Mouse (Mus musculus) megakaryocyte progenitor cell, adult 5-6 weeks (primary cell): ENCODE results near the gene Usp47. TPM values are rescaled to one million over a fixed set of nuclear protein-coding genes. Genes with fewer than 3 reads are reported as not detected.
A peak's percentile ranks its signal among the peaks of the same experiment; 100 is the strongest.

Source experiments
- ATAC-seq: replicated peaks from 2 replicates; pipeline ENCODE4 v1.8.0; 2016; ENCODE audit warnings: mild to moderate bottlenecking, moderate TSS enrichment, inconsistent platforms; ENCODE audit not compliant: poor library complexity
- total RNA-seq, 2 experiments: library from RNA; stranded (forward) in 1 of 2; stranded (reverse) in 1 of 2; fragments of 157-497, 149-512 nt in 1 of 2; fragments of 200-1000 nt in 1 of 2; gene quantifications; 2 replicates each; pipeline versions ENCODE4 v1.2.3 to v1.2.4; 2015 to 2017

Usp47 gene
- total RNA-seq (2015), result 58.0 and 58.5 TPM in 2 replicates
- 112 and 133 TPM in 2 replicates for total RNA-seq (2017)

- peak; percentile 76 for ATAC-seq
Observed at GRCm38 (mm10) chr7:112023150-112023600, at the start of gene Usp47. Gene Usp47 (plus strand): TSS chr7:112023504.

- ATAC-seq, result no peak
Observed at GRCm38 (mm10) chr7:111976401-111976800, 46.9 kb upstream of the Usp47 start.

GRCm38 (mm10) chr7:111977871-111978270 lies 45.4 kb upstream of the Usp47 start:
- ATAC-seq, result no peak

GRCm38 (mm10) chr7:111982296-111982695 lies 41.0 kb upstream of the Usp47 start:
- no peak for ATAC-seq

- ATAC-seq, result no peak
Observed at GRCm38 (mm10) chr7:111984530-111984929, 38.8 kb upstream of the Usp47 start.

- no peak for ATAC-seq
Observed at GRCm38 (mm10) chr7:111985266-111985665, 38.0 kb upstream of the Usp47 start.

GRCm38 (mm10) chr7:111986906-111987305 lies 36.4 kb upstream of the Usp47 start:
- no peak for ATAC-seq

- no peak for ATAC-seq
Observed at GRCm38 (mm10) chr7:111997441-111997840, 25.9 kb upstream of the Usp47 start.

- no peak for ATAC-seq
Observed at GRCm38 (mm10) chr7:111998446-111999004, 24.8 kb upstream of the Usp47 start.

- peak; percentile 50; the same call in 1 of the 2 replicates for ATAC-seq
Observed at GRCm38 (mm10) chr7:111999376-111999775, 23.9 kb upstream of the Usp47 start.

- ATAC-seq, result peak; percentile 89
Observed at GRCm38 (mm10) chr7:112000166-112000565, 23.1 kb upstream of the Usp47 start.

GRCm38 (mm10) chr7:112010511-112010910 lies 12.8 kb upstream of the Usp47 start:
- ATAC-seq, result no peak

GRCm38 (mm10) chr7:112010976-112011375 lies 12.3 kb upstream of the Usp47 start:
- no peak for ATAC-seq

- ATAC-seq, result no peak
Observed at GRCm38 (mm10) chr7:112012102-112012501, 11.2 kb upstream of the Usp47 start.

GRCm38 (mm10) chr7:112012621-112013177 lies 10.6 kb upstream of the Usp47 start:
- no peak for ATAC-seq

GRCm38 (mm10) chr7:112014148-112014547 lies 9.2 kb upstream of the Usp47 start:
- ATAC-seq, result no peak

- ATAC-seq, result peak; percentile 5; the same call in 1 of the 2 replicates
Observed at GRCm38 (mm10) chr7:112022506-112023149, 676 bp upstream of the Usp47 start.

GRCm38 (mm10) chr7:112023601-112024445 lies 519 bp downstream of the Usp47 start:
- peak; percentile 47 for ATAC-seq

GRCm38 (mm10) chr7:112024446-112024730 lies 1.1 kb downstream of the Usp47 start:
- ATAC-seq, result no peak

GRCm38 (mm10) chr7:112024856-112025255 lies 1.6 kb downstream of the Usp47 start:
- no peak for ATAC-seq

- ATAC-seq, result no peak
Observed at GRCm38 (mm10) chr7:112030594-112030993, 7.3 kb downstream of the Usp47 start.

GRCm38 (mm10) chr7:112035804-112036203 lies 12.5 kb downstream of the Usp47 start:
- ATAC-seq, result peak; percentile 75
